Mouse (Mus musculus): ENCODE data around the gene Ppp2r5b.

DNA sequence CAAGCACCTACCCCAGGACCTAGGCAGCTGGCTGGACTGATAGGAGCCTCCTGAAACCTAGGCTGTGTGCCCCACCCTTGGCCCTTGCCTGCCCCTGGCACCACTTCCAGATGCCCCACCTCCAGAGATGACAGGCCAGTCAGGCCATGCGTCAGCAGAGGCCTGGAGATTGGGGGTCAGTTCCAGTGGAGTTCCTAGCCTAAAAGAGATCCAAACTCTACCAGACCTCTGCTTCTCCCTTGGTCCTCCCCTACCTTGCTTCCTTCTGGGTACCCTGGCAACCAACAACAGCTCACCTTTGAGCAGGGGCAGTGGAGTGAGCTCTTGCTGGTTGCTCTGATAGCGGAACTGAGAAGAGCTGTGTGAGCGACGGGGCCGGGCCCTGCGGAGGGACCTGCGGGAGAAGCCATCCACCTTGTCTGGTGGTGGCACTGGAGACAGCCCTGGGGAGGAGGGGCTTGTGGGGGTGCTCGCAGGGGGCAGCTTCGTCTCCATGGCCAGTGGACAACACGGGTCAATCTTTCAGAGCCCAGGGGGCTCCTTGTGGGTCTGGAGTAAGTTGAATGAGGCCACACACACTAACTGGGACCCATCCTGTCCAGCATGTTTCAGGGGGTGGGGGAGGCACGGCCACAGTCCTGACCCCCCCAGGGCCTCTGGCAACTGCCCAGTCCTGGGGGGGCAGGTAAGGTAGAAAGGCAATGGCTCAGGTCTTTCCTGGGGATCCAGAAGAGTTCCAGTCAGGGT lies 1.2 kb downstream of the Ppp2r5b start:
- TF ChIP-seq CTCF (IDR thresholded peaks at IDR 0.05; ENCODE audit: insufficient read depth, low read length) (no peak), POLR2A (IDR thresholded peaks at IDR 0.05; ENCODE audit: borderline replicate concordance, extremely low read depth, low read depth, low read length) (no peak)

Measured in lung, adult 2 months (tissue).